Mouse (Mus musculus): Measurements from ENCODE around the gene Nfic.

Nfic gene

DNA sequence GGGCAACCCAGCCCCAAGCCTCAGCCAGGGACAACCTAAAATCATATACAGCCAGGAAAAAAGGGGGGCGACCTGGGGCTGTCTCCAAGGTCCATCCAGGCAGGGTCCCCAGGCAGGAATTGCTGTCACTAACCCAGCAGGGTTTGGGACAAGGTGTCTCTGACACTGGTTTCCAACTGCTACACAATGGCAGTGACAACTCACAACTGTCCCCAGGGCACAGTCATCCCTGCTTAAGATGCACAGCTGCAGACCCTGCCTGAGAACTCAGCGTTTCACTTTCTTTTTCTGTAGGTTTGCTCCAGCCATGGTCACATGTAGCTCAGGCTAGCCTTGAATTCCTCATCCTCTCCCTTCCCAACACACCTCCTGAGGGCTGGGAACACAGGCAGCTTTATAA lies 26.3 kb downstream of the Nfic start:
- DNase-seq: peak; percentile 4 to 21

DNA sequence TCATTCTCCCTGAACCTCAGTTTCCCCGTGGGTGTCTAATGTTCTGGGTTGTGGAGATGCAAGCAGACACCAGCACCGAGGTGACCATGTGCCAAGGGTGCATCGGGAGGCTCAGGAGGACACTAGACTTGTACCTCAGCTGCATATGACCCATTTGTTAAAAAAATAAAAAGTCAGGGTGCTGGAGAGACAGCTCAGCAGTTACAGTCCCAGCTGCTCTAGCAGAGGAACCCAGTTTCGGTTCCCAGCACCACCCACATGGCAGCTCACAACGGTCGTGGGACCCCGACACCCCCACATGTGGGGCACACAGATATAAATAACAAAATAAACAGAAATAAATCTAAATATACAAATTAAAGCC lies 26.9 kb downstream of the Nfic start:
- DNase-seq: peak; percentile 4 to 22

DNA sequence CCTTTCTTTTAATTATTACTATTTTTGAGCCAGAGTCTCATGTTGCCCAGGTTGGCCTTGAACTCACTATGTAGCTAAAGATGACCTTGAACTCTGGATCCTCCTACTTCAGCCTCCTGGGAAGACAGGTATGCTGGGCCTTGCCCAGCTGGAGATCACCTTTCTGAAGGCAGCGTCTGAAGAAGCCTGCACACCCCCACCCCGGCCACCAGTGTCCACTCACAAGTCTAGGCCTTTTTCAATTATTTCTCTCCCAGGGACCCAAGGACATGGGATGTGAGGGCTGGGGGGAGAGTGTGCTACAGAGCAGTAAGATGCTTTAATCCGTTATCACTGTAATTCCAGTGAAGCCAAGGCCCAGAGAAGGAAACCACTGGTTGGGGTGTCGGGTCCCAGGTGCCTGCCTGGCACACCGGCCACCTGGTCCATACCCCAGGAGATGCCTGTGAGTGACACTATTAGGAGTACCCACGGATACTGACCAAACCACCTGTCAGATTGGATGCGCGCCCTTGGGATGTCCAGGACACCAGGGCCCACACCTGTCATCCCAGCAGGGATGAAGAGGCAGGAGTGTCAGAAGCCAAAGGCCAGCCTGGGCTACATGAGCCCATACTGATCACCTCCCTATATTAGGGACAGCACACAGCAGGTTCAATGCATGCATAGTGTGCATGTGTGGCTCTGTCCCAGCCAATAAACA lies 27.5 kb downstream of the Nfic start:
- DNase-seq: peak; percentile 4 to 26

DNA sequence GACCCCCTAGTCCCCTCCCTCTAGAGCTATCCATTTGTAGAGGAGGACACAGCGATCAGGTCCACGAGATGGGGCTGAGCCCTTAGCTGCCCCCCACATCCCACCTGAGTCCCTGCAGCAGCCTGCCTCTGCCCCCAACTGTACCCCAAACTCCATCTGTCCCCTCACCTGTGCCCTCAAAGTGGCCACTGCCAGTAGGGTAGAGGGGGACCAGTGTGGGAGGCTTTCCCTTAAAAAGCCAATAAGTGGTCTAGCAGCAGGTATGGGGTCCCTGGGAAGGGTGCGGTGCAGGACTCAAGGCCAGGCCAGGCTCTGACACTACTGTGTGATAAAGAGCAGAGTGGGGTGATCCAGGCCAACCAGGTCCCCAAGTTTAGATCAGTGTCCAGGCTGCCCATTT lies 28.1 kb downstream of the Nfic start:
- DNase-seq: no peak

DNA sequence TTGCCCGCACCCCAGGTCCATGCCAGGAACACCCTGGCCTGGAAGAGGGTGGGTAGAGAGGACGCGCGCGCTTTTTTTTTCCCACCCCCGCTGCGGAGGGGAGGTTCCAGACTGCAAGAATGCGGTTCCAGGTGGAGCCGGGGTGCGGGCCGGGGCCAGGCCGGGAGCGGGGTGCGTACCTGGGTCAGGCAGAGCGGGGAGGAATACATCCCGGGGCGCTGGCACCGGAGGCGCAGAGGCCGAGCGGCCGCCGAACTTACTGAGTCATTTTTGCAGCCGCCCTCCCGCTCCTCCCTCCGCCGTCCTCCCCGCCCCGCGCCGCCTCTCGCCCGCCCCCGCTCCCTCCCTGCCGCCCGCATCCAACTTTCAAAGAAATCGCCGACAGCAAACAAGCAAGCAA lies 28.5 kb downstream of the Nfic start:
- DNase-seq: peak; percentile 70 to 75

DNA sequence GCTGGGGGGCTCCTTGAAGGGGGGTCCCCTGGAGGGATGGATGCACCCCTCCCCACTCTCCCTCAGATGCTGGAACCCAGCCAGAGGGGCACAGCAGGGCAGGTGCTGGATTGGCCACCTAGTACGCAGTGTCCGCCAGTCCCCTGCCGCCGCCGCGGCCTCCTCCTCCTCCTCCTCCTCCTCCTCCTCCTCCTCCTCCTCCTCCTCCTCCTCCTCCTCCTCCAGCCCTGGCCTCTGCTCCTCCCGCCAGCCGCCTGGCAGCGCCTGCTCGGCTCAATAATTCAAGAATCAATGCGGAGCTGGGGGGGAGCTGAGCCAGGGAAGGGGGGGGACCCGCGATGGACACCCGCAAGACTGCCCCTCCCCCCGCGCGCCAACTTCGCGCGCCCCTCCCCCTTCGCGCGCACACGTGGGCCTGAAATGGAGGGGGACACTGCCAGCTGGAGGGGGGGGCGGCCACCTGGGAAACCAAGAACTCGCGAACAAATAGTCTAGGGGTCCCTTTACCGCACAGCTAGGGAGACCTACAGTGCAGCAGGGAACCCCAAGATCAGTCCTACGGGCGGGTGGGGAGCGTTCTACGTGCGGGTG lies 29.3 kb downstream of the Nfic start:
- peak; percentile 14 to 41 for DNase-seq

DNA sequence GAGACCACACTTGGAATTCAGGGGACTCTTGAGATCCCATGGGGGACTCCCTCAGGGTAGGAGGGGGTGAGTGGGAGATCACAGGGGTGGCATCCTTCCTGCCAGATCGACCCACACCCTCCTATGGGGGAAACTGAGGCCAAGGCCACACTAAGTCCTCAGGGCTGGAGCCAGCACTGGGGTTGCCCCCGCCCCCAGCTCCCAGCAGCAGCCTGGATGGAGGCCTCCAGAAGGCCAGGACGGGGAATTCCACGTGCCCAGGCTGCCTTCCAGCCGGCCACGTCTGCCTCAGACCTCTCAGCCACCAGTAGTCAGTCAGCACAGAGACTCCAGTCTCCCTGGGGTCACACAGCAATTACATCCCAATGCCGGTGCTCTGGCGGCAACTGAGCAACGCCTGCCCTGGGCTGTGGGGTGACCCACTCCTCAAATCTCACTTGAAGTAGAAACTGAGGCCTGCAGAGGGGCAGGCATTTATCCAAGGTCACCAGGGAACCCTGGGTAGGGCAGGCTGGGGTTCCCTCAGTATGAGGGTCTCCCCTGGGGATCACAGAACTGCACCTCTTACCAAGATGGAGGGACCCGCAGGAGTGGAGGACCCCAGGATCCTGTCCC lies 30.1 kb downstream of the Nfic start:
- peak; percentile 36 to 54 for DNase-seq

DNA sequence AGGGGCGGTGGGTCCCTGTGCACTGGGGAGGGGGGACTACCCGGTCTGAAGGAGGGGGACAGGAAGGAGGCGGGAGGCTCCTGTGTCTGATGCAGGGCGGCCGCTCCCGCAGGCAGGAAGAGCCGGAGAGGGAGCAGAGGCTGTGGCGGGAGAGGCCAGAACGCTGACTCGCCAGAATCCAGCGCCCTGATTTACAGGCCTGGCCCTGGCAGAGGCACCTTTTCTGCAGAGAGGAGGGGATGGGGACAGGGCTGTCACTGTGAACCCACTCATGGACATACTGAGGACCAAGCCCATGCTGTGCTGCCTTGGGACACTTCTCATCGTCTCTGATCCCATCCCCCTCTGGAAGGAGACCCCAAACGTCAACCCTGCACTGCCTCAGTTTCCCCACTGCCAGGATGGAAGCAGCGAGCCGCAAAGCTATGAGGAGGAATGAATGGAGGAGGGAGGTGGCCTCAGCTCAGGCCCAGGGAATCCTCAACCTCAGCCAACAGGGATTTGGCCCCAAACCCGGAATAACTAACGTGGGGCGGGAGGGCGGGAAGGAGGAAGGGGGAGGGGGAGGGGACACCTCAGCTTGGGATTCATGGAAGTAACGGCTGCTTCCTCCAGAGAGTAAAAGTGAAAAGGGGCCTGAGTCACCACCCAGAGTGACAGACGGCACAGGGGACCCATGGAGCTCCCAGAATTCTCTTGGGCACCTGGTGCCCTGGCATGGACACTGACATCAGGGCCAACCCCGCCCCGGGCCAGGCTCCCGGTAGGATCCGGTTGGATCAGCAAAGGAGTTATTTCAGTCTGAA lies 31.0 kb downstream of the Nfic start:
- DNase-seq: peak; percentile 52 to 76

DNA sequence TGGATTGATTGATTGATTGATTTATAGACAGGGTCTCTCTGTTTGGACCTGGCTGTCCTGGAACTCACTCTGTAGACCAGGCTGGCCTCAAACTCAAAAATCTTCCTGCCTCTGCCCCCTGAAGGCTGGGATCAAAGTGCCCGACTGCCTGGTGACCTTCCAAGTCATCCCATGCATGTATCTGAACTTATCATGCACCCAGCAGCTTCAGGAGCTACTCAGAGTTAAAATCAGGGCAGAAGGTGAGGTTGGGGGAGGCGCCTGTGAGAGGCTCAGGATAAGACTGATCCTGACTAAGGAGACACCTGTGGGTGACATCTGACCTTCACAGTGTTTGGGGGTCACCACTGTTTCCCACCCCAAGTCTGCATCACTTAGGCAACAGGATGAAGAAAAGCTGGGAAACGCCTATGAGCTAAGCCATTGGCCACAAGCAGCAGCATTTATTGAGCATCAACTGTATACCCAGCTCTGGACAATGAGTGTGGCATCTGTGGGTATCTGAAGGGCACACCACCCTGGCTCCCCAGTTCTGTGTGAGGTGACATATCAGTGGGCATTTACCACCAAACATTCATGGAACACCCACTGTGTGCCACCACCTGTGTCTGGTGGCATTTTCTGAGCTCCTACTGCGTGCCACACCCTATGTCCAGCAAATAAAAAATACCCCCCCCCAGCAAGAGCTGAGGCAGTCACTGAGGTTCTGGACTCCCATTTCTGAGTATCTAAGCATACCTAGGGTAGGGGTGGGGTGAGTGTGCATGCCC lies 31.8 kb downstream of the Nfic start:
- DNase-seq: peak in 1 of 2 experiments; percentile 3

DNA sequence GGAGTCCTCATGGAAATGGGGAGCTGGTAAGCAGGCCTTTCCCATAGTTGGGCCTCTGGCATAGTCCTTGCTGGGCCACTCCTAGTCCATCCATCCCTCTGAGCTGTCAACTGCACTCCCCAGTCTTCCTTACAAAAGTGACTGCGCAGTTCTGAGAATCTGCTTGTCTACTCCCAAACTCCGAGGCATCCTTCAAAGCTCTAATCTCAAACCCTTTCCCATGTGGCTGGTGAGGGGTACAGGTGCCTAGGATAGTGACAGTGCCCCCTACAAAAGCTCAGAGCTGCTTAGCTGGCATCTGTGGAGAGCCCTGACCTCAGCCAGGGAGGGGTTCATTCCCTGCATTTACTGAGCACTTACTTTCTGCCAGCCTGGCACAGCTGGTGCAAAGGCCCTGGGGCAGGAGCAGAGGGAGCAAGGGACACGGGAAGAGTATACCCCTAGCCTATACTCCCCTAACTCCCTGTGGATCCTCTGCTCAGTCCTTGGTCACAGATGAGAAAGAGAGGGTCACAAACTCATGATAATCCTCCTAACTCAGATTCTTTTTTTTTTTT lies 32.7 kb downstream of the Nfic start:
- DNase-seq: no peak

DNA sequence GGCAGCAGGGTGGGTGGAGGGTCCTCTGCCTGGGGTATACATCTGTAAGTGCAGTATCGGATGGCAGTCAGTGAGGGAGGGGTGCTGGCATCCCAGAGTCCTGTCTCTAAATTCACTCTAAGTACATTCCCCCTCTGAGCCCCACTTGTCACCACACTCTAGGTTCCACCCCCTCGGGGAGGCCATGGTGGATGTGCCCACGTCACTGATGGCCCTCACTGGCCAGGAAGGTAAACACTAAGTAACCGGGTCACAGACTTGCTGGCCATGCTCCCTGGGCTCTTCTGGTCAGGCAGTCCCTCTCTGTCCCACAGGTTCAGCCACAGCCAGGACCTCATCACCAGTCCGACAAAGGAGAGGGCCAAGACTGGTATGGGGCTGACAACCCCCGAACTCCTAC lies 33.2 kb downstream of the Nfic start:
- DNase-seq: peak; percentile 21 to 50

DNA sequence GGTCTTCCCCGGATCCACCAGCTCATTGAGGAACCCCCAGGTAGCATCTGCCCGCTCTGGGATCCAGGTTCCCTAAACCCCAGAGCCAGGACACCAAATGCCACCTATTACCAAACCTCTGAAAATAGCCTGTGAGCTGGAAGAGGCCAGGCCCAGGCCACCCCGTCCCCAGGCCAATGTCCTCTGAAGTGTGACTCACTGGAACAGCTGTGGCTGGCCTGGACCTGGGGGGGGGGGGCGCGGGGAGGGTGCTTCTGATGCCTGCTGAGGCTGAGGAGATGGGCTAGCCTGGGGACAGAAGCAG lies 33.7 kb downstream of the Nfic start:
- DNase-seq: peak in 1 of 2 experiments; percentile 25

DNA sequence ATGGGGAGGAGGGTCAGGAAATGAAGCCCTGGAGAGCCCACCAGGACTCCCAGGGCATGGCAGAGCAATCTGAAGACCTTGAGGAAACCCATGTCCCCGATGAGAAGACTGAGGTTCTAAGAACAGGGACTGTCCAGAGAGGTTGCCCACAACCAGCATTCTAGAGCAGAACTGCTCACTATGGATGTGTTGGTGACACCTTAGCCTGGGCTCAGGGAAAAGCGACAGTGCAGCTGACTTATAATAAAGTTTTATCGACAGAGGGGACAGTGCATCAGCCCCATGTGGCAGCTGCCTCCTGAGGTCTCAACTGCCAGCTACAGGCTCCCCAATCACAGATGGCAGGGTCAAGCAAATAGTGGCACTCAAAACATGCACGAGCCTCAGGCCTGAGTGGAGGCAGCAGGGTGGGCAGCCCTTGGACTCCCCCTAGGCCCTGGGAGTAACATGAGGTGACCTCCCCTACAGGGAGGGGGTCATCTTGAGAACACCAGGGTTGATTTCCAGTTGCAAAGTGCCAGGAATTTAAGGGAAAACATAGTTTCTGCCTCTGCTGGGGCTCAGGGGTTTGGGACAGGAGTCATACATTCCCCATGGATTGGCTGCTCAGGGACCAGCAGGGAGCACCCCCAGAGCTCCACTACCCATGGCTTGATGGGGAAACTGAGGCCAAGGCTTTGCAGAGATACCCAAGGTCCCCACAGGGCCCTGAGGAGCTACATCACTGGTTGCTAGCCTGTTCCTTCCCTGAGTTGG lies 34.2 kb downstream of the Nfic start:
- no peak for DNase-seq

DNA sequence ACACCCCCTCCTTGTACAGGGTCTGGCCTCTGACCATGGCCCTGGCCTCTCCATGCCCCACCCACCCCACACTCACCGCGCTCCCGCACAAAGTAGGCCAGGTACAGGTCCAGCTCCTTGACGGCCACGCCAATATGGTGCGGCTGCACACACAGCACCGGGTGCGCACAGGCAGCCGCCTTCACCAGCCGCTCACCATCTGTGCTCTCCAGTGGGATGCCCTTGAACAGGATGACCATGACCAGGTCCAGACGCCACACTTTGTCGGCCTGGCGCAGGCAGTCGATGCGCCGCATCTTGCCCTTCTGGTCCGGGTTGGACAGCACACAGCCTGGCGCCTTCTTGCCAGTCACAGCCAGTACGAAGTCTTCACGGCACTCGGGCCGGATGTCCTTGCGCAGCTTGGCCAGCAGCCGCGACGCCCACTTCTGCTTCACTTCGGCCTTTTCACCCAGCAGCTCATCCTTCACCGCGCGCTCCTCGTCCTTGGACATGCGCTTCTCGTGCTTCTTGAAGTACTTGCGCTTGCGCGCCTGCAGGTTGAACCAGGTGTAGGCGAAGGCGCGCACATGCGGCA lies 35.2 kb downstream of the Nfic start:
- DNase-seq: peak; percentile 24 to 61

DNA sequence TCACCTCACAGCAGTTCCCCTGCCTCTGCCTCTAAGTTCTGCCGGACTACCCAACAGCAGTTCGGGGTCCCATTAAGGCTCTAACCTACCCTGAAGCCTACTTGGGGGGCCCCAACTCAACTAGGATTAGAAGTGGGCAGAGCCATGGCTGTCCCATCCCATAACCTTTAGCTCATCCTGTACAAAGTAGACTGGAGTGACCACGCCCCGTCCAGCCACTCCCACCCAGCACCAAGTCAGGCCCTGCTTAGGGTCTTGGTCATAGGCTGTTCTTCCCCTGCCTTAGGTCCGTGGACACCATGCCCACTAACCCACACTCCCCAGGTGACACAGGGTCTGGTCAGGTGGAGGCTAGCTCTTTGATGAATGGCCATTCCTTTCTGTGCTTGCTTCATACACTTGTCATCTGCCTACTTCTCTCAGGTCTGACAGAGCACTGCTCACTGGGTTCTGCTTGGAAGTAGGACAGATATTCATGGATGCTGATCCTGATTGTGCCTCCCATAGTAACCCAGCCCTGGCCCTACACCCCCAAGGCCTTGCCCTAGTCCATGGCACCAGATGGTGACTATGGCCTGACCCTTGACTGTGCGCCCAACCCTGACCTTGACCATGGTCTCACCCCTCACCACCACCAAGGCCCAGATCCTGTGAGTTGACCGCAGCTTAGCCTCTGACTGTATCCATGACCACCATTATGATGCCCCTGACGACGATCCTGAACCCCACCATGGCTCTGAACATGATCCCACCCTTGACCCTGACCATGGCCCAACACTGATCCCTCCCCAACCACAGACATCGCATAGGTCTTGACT lies 36.1 kb downstream of the Nfic start:
- peak; percentile 5 to 18 for DNase-seq

DNA sequence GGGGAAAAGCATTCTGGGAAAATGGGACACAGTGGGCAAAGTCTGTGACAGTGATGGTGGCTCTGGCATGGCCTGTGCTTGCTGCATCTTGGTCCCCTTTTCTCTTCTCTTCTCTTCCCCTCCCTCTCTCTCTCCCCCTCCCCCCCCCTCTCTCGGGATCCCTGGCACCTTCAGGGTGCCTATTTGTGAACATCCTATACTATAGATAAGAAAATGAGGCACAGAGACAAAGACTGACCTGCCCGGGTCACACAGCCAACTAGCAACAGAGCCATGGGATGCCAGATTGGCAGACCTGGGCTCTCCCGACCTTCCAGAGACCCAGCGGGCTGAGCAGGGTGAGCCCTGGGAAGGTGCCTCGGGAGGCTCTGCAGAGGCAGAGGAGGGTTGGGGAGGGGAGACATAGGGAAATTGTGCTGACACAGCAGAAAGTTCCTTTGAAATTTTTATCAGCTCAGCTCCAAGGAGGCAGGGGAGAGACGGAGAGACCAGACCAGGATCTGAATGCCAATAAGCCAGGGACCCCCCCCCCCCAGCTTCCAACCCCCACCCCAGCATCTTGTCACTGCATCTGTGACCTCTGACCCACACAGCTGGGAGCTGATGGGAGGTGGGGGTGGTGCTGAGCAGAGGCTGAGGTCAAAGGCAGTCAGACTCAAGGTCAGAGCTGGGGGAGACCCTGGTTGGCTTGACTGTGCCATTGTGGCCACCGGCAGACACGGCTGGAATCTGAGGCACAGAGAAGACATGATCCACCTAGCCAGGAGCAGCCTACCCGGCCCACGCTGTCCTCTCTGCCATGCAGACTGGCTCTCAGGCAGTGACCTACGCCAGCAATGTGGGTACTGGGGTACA lies 37.0 kb downstream of the Nfic start:
- peak in 1 of 2 experiments; percentile 19 for DNase-seq

DNA sequence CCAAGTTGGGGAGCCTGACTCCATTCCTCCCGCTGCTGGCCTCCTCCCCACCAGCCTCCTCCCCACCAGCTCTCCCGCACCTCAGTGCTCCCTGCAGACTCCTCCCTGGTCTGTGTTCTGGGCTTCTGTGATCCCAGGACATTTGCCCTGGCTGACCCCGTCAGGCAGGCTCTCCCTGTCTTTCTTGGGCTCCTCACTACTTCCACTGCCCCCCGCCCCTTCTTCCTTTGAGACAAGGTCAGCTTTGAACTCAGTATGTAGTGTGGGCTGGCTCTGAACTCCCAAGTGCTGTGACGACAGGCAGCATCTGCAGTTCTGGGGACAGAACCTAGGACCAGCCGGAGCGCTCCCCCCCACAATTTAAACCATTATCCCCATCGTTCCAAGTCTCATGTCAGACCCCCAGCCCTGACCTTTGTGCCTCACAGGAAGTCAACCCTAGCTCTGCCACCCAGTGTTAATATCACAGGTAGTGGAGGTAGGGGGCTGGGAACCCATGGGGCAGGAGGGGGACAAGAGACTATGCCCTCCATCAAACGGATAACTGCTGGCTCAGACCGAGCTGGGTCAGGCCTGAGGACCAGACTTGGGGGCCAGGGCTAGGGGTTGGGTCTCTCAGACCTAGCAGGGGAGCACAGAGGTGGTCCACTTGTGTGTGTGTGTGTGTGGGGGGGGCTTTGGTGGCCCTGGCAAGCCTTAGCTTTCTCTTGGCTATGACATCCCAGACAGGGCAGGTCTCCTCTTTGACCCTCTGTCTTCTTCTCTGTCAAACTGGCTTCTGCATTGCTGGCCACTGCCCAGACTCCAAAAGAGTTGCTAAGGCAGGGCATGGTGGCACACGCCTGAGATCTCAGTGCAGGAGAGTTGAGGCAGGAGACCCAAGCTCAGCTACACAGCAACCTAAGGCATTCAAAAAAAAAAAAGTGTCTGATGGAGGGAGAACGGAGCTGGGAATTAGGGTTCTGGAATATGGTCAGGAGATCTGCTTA lies 37.9 kb downstream of the Nfic start:
- peak in 1 of 2 experiments; percentile 21 for DNase-seq

DNA sequence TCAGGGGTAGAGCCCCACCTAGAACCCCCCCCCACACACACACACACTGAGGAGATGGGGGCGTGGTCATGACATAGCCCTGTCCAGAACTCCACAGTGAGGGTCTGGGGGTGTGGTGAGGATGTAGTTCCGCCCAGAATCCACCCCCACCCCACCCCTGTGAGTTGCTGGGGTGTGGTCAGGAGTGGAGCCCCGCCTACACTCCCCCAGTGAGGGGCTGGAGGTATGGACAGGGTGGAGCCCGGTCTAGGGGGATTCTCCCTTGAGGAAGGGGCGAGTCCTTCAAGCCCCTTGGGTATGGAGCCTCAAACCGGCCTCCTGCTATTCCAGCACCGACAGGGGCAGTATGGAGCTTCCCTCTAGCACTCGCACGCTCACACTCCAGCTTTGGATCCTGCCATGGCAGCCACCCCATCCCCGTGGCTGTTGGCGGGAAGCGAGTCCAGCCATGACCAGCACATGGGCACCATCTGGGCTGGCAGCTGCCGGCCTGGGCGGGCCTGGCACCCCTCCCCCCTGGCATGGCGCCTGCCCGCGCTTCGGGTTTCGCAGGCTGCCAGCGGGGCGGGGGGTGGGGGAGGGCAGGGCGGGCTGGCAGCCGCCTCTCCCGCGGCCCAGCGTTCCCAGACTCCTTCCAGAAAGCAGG lies 38.7 kb downstream of the Nfic start:
- DNase-seq: peak; percentile 86 to 93
